Mouse (Mus musculus) c-Kit-negative CD71-positive TER-119-positive erythroid progenitor cells, embryonic 14.5 days (primary cell): ENCODE results near the gene Olfr870.
"Not testable (repeated sequence)": the region's sequence is repeated elsewhere in the genome, so short reads cannot be mapped to it uniquely, and the experiment has no call there.

Experiments used
- DNase-seq: peaks from one replicate; pipeline ENCODE4 v3.0.0-alpha.2; 2013; ENCODE audit warnings: low read depth, low spot score

The Olfr870 gene

GRCm38 (mm10) chr9:20173957-20174356 is at the start of gene Olfr870:
Olfr870 (minus strand) TSS chr9:20174057.
- DNase-seq = no peak

- no peak for DNase-seq
Measured at GRCm38 (mm10) chr9:20211907-20212306, 38.0 kb upstream of the Olfr870 start, which contains the start of gene Olfr871. Olfr871 (plus strand) TSS chr9:20212207.

GRCm38 (mm10) chr9:20211477-20211876 is 37.6 kb upstream of the Olfr870 start:
- no peak for DNase-seq

GRCm38 (mm10) chr9:20210812-20211211 is 37.0 kb upstream of the Olfr870 start:
- no peak for DNase-seq

- DNase-seq = not testable (repeated sequence)
Measured at GRCm38 (mm10) chr9:20203413-20203984, 29.6 kb upstream of the Olfr870 start.

- no peak for DNase-seq
Measured at GRCm38 (mm10) chr9:20202131-20202530, 28.3 kb upstream of the Olfr870 start.

GRCm38 (mm10) chr9:20179463-20179862 is 5.6 kb upstream of the Olfr870 start:
- no peak for DNase-seq

- DNase-seq = no peak
Measured at GRCm38 (mm10) chr9:20149706-20150105, 24.2 kb downstream of the Olfr870 start.

- no peak for DNase-seq
Measured at GRCm38 (mm10) chr9:20128709-20129108, 45.1 kb downstream of the Olfr870 start, which contains the start of gene Olfr869. Olfr869 (plus strand) TSS chr9:20129009.
